Mouse (Mus musculus) splenic B cell, adult 2 months (primary cell): ENCODE data around the gene Ly6g6f.

Source experiments
- DNase-seq: peaks from one replicate; pipeline ENCODE4 v3.0.0-alpha.2; 2011; ENCODE audit warnings: low read depth, low spot score
- H3K27me3 ChIP-seq: 2 replicates; pipeline ENCODE4 v1.6.1; 2012; ENCODE audit warnings: mild to moderate bottlenecking, low read length, moderate library complexity, mixed read lengths; ENCODE audit not compliant: control insufficient read depth, poor library complexity, insufficient read depth, severe bottlenecking
- H3K36me3 ChIP-seq: 2 replicates; pipeline ENCODE4 v1.6.1; 2012; ENCODE audit warnings: mild to moderate bottlenecking, low read length, moderate library complexity, mixed read lengths; ENCODE audit not compliant: control insufficient read depth, poor library complexity, insufficient read depth, severe bottlenecking

The Ly6g6f gene

DNA sequence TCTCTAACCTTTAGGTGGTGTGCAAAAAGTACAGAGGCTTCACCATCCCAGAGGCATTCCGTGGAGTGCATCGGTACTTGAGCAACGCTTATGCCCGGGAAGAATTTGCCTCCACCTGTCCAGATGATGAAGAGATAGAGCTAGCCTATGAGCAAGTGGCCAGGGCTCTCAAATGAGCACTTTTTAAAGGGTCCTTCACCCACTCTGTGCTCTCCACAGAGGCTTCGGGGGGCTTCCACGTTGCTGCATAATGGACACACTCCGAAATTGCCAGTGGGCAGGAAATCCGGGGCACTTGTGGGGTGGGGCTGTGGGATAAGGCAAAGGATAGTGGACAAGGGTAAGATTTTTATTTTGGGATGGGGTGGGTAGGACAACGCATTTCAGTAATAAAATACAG, 27.1 kb downstream of the Ly6g6f start:
- DNase-seq = no peak
- Histone ChIP-seq H3K27me3 (no peaks in the 10 kb centered on the region), H3K36me3 (peaks cover 19% of the 10 kb centered on the region)

DNA sequence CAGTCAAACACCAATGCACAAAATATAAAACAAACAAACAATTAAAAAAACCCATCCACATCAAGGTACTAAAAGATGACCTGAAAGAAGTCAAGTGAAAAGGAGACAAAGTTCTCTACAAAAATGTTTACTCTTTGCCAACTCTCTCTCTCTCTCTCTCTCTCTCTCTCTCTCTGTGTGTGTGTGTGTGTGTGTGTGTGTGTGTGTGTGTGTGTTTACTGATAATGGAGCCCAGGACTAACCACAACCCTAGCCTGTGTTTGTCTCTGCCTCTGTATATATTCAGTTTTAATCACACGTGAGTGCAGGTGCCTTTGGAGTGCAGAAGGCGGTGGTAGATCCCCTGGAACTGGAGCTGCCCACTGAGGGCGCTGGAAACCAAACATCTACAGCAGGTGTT, 28.3 kb downstream of the Ly6g6f start:
- H3K36me3 ChIP-seq = peaks cover 24% of the 10 kb centered on the region
- DNase-seq = no peak
- no peaks in the 10 kb centered on the region for H3K27me3 ChIP-seq

DNA sequence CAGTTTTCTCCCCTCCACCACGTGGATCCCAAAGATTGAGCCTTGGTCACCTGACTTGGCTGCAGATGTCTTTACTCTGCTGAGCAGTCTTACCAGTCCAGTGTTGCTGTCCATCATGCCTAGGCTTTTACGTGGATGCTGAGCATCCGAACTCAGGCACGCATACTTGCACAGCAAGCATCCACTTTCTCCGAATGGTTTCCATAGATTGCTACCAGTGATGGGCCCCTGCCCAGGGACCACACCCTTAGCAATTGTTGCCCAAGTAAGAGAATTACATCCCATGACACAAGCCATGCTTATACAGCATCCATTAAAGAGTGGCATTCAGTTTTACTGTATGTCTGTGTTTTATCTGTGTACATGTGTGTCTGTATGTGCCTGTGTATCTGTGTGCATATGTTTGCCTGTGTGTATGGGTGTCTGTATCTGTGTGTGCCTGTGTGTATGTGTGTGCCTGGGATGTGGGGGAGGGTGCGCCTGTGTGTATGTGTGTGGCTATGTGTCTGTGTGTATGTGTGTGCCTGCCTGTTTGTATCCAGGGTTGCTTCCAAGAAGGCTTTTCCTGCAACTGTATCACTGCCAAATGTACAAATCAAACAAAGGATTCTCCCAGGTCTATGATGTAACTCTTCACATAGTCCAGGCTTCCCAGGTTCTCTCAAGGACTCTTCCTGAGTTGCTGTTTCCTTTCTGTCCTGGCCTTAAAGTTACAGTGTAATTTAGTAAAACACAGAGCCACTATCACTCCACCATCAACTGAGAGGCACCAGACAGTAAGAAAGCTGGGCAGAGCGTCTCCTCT, 29.5 kb downstream of the Ly6g6f start:
- Histone ChIP-seq H3K36me3 (peaks cover 24% of the 10 kb centered on the region), H3K27me3 (no peaks in the 10 kb centered on the region)
- DNase-seq = no peak

DNA sequence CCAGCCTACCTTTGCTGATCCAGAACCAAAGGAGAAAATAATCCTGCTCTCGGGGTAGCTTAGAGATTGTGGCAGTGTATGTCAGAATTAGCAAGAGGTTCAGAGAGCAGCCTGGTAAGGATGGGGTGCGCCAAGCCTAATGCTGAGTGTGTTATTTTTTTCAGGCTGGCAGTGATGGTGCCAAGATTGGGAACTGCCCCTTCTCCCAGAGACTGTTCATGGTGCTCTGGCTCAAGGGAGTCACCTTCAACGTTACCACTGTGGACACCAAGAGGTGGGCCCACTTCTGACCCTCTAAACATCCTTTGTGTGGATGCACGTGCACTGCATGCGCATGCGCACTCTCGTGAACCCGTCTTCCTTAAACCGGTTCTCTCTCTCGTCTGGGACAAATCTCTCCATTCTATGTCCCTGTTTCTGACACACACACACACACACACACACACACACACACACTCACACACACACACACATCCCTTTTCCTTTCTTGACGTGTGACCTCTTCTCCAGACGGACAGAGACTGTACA, 33.1 kb downstream of the Ly6g6f start:
- Histone ChIP-seq H3K27me3 (no peaks in the 10 kb centered on the region), H3K36me3 (peaks cover 20% of the 10 kb centered on the region)
- no peak for DNase-seq

DNA sequence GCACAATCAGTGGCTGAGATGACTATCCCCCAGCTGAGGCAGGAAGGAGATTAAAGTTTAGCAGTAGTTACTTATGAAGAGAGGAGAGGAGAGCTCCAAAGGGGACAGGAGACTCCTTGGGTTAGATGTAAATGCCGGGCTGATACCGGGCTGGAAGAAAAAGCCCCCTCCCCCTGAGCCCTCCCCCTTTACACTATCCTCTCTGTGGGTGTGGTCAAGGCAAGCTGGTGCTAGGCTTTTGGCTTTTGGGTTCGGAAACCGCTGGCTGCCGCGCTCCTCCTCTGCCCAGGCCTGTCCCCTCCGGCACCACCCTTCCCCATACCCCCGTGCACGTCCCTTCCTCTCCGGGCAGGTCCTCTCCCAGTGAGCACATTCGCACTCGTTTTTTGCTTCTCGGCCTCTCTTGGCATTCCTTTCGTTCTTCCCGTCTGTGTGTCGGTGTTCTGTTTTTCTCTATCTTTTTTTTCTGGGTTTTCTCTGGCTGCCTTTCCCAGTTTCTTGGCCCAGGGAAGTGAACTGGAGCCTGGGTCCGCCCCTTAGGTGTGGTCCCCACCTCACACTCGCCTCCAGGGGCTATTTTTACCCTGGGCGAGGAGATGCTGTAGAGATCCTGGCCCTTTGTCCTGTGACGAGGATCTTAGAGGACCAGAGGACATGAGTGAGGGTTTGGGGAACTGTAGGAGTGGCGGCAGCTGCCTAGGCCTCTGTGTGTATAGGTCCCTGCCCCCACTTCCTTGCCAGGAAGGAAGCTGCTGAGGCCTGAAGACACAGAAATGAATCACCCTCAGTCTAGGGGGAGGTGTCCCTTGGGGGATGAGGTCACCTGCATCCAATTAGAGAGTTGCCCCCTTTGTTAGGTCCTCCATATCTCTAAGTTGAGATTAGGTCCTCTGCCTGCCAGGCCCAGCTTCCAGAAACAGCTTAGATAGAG, 34.0 kb downstream of the Ly6g6f start:
- DNase-seq = peak; percentile 91
- Histone ChIP-seq H3K36me3 (peaks cover 20% of the 10 kb centered on the region), H3K27me3 (no peaks in the 10 kb centered on the region)

DNA sequence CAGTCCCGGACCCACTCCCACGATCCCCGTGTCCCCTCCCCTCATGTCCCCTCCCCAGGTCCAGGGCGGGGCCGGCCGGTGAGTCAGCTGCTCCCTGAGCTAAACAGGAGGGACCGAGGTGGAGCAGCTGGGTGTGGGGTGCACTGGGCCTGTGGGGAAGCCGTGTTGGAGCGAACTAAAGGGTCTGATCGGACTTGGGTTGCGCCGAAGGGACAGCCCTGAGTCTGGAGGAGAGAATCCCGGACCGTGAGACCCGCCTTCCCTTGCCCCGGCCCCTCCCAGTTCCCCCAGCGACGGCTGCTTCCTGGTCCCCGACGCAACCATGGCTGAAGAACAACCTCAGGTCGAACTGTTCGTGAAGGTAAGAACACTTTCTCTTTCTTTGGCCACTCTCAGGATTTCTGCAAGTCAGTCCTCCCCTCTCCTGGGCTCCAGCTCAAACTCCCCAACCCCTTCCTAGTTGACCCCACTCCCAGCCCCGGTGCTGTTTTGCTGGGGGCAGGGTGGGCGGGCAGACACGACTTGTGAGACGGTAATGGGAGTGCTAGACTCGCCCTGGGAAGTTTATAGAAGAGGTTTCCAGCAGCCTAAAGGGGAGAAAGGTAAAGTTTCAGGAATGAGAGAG, 35.2 kb downstream of the Ly6g6f start:
- Histone ChIP-seq H3K27me3 (no peaks in the 10 kb centered on the region), H3K36me3 (peaks cover 17% of the 10 kb centered on the region)
- peak; percentile 61 for DNase-seq

DNA sequence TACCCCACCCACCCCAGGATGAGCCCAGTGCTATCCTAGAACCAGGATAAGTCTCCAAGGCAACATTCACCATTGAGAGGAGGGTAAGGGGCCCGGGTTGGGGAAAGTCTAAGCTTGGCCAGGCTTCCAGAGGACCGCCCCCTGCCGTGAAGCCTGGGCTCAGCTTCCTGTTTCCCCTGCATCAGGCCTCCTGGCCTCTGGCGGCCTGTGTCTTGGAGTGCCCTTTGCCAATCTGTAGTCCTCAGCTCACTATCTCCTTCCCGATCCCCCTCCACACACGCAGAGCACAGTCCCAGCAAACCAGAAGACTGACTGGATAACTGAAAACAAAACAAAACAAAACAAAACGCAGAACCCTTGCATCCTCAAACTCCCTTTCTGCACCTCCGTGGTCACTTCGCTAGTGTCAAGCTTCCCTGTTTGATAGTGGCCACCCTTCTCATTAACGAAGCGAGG, 35.8 kb downstream of the Ly6g6f start, which contains the start of gene Clic1:
TSS of gene Clic1 (plus strand) at position 406 of the 456 bp plus-strand sequence.
- DNase-seq = no peak
- no peaks in the 10 kb centered on the region for H3K27me3 ChIP-seq
- H3K36me3 ChIP-seq = peaks cover 14% of the 10 kb centered on the region

DNA sequence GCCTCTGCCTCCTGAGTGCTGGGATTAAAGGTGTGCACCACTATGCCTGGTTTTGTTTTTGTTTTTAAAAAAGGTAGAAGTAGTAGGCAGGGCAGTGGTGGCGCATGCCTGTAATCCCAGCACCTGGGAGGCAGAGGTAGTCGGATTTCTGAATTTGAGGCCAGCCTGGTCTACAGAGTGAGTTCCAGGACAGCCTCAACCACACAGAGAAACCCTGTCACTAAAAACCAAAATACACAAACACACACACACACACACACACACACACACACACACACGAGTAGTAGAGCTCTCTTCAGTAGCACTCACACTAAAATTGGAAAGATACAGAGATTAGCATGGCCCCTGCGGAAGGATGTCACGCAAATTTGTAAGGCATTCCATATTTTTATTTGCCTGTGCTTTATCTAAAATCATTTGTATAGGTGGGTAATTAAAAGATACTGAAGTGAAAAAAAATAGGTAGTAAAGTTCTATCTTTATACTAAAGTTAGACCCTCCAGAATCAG, 36.4 kb downstream of the Ly6g6f start:
- Histone ChIP-seq H3K36me3 (peaks cover 11% of the 10 kb centered on the region), H3K27me3 (no peaks in the 10 kb centered on the region)
- no peak for DNase-seq

DNA sequence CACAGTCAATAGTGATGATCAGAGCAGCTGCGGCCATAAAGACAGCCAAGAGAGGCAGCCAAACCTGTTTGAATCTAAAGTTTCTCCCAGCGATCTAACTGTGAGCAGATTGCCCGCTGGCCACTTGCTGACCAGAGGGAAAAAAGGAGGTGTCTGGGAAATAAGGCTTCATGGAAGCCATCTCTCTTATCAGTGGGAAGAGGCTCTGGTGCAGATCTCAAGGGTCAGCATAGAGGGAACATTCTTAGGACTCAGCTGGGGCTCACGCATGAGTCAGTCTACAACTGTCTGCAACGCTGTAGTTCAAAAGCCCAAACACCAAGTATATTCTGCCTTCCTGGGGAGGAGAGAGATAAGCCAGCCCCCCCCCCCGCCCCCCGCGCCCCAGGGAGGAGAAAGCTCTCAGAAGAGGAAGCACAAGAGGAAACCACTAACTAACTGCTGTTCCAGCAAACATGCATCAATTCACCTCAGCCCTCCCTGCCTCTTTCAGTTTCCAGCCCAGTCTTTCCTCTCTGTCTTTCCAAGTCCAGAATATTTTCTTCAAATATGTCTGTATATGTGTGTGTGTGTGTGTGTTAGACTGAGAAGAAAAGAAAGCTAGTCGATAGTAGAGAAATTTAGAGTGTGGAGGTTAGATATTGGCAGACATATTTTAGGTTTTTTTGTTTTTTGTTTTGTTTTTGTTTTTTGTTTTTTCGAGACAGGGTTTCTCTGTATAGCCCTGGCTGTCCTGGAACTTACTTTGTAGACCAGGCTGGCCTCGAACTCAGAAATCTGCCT, 37.1 kb downstream of the Ly6g6f start:
- Histone ChIP-seq H3K27me3 (no peaks in the 10 kb centered on the region), H3K36me3 (peaks cover 5% of the 10 kb centered on the region; the same call in 1 of the 2 replicates)
- DNase-seq = peak; percentile 73

DNA sequence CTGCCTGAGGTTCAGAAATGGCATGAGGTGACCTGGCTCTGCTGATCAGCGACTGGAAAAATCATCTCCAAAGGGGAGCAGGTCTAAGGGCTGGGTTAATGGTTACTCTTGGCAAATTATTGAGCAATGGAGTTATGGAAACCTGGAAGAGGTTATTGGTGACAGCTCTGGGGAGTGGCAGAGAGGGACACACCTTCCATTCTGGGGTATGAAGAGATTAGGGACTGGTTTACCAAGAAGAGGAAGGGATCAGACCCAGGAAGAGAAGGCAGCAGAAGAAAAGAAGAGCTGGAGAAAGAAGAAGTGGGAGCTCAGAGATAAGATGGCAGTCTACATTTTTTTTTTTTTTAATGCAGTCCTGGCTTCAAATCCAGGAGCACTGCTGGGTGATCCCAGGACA, 37.7 kb downstream of the Ly6g6f start:
- no peaks in the 10 kb centered on the region for H3K27me3 ChIP-seq
- no peak for DNase-seq
- H3K36me3 ChIP-seq = peaks cover under 1% of the 10 kb centered on the region; the same call in 1 of the 2 replicates

DNA sequence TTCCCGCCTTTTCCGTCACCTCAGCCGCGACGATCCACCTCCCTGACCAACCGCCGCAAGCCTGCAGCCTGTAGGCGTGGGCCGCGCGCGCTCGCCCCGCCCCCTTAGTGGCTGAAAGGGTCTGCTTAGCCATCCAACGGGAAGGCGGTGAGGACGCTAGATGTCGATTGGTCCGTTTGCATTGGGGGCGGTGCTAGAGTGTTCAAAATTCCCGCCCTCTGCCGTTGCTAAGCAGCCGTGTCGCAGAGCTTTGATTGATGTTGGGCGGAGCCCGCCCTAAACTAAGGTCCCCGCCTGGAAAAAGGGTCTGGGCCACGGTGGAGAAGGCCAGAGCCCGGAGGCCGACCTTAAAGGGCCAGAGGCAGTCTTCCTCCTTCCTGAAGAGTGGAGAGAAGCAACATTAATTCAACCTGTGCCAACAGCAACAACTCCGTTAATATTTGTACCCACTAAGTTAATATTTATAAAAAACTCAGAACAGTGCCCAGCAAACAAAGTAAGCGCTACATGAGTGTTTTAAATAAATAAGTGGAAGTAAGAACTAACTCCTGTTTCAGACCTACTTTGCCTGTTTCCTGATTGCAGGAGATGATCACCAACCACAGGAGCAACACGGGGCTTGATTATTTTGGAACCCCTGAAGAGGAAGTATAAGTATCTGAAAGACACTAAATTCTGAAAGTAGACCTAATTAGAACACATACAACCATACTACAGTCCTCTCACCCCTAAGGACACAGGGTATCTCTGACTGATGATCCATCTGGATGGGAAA, 38.5 kb downstream of the Ly6g6f start, which contains the start of gene Msh5:
TSS of gene Msh5 (minus strand) at position 65 of the 775 bp plus-strand sequence.
- Histone ChIP-seq H3K36me3 (no peaks in the 10 kb centered on the region), H3K27me3 (no peaks in the 10 kb centered on the region)
- peak; percentile 99 for DNase-seq

DNA sequence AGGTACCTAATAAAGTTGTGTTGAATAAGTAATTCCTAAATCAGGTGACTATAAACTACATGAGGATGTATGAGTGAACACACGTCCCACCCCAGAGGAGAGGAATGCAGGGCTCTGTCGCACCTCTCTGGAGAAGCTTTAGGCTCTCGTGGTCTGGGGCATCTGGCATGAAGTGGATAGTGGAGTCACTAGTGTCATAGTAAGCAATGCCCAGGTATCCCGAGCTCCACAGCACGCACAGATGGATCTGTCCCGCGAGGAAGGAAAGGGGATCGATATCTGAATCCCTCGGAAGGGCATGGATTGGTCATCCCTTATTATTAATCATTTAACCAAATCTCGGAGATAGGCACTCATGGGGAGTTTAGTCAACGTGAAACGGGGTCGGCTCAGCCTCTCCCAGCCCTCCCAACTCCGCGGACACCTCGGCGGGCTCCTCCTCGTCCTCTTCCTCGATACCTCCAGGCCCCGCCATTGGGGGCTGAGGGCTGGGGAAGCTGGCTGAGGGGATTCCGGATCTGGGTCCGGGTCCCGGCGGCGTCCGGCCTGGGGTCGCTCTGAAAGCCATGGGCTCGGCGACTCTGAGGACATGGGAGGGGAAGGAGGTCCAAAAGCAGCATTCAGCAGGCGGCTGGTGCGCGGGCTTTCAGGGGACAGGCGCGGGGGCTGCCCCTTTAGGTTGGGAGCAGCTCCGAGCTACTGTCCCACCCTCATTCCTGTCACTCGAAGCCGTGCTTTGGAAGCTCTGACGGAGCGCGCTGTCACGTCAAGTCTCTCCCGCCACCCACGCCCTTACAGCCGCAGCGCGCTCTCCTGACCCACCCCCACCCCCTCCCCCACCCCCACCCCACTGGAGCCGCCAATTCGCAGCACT, 39.4 kb downstream of the Ly6g6f start:
- DNase-seq = no peak
- Histone ChIP-seq H3K36me3 (no peaks in the 10 kb centered on the region), H3K27me3 (no peaks in the 10 kb centered on the region)
